Mouse (Mus musculus) ES-E14 (cell line): ENCODE measurements around the gene Cactin. TPM values are rescaled to one million over a fixed set of nuclear protein-coding genes. Genes with fewer than 3 reads are reported as not detected.

ENCODE experiments used
- DNase-seq: peaks from one replicate; pipeline ENCODE4 v3.0.0-alpha.2; 2013; ENCODE audit warnings: low read depth, low spot score
- H3K27ac ChIP-seq: 2 replicates; pipeline ENCODE4 v1.5.1; 2012; ENCODE audit warnings: low read depth, mild to moderate bottlenecking, low read length, moderate library complexity, mixed read lengths; ENCODE audit not compliant: poor library complexity, insufficient read depth, severe bottlenecking
- H3K36me3 ChIP-seq: 2 replicates; pipeline ENCODE4 v1.6.1; 2012; ENCODE audit warnings: mild to moderate bottlenecking, low read length, moderate library complexity, mixed read lengths; ENCODE audit not compliant: control insufficient read depth, poor library complexity, insufficient read depth, severe bottlenecking
- H3K4me1 ChIP-seq, 2 experiments: fragments of 150-350 bp in 1 of 2; sonication (generic) in 1 of 2; 2 replicates each; pipeline ENCODE4 v1.6.1; 2012; ENCODE audit warnings: low read length in 2 of 2, mild to moderate bottlenecking in 1 of 2, mixed read lengths in 1 of 2; ENCODE audit not compliant: control insufficient read depth in 2 of 2, insufficient read depth in 2 of 2, poor library complexity in 1 of 2
- H3K4me3 ChIP-seq, 2 experiments: fragments of 150-350 bp in 1 of 2; sonication (generic) in 1 of 2; 2 replicates each; pipeline ENCODE4 v1.5.1; 2012; ENCODE audit warnings: low read length in 2 of 2, low read depth in 1 of 2, mild to moderate bottlenecking in 1 of 2, mixed read lengths in 1 of 2; ENCODE audit not compliant: insufficient read depth in 1 of 2, poor library complexity in 1 of 2, severe bottlenecking in 1 of 2
- H3K9ac ChIP-seq: 2 replicates; pipeline ENCODE4 v1.6.1; 2012; ENCODE audit warnings: low read depth, mild to moderate bottlenecking, low read length, mixed read lengths; ENCODE audit not compliant: poor library complexity, insufficient read depth, severe bottlenecking
- H3K9me3 ChIP-seq: fragments of 150-350 bp; sonication (generic); 2 replicates; pipeline ENCODE4 v1.6.1; 2012; ENCODE audit warnings: low read depth, mild to moderate bottlenecking, low read length; ENCODE audit not compliant: control insufficient read depth, insufficient read depth
- CHD2 ChIP-seq: IDR thresholded peaks from 2 replicates; pipeline ENCODE4 v1.6.1; 2014; ENCODE audit warnings: mild to moderate bottlenecking, low read depth, low read length, inconsistent platforms
- HCFC1 ChIP-seq: IDR thresholded peaks from 2 replicates; pipeline ENCODE4 v1.6.1; 2012; ENCODE audit warnings: low read length, inconsistent platforms, borderline replicate concordance; ENCODE audit not compliant: insufficient read depth
- MAFK ChIP-seq: IDR thresholded peaks from 2 replicates; pipeline ENCODE4 v1.6.1; 2014; ENCODE audit warnings: mild to moderate bottlenecking, low read depth, low read length, inconsistent platforms; ENCODE audit not compliant: insufficient read depth
- ZC3H11A ChIP-seq: IDR thresholded peaks from 2 replicates; pipeline ENCODE4 v1.6.1; 2012; ENCODE audit warnings: low read depth, mild to moderate bottlenecking, inconsistent platforms, low read length, borderline replicate concordance
- ZNF384 ChIP-seq: IDR thresholded peaks from 2 replicates; pipeline ENCODE4 v1.6.1; 2012; ENCODE audit warnings: low read depth, low read length, inconsistent platforms
- in situ Hi-C, 2 experiments: fragments of 600-800 bp; cut with MboI; formaldehyde crosslinking; loops; one replicate each; pipeline ENCODE4 v1.15.1; 2025; ENCODE audit warnings: low sequenced_read_pairs in 2 of 2, inconsistent platforms in 1 of 2; ENCODE audit not compliant: unreplicated experiment in 2 of 2
- total RNA-seq: library from RNA; depleted of rRNA; stranded (reverse); fragments of 300-350 nt; gene quantifications from 2 replicates; pipeline ENCODE4 v1.2.3, GENCODE M21; 2012

Cactin gene
- total RNA-seq, 1 experiment = 54.9 TPM

GRCm38 (mm10) chr10:81354738-81355477, 34.0 kb downstream of the Cactin start:
- Histone ChIP-seq H3K9ac (peak overlapping the region; percentile 34; the same call in 1 of the 2 replicates), H3K4me1 (peaks cover 11 to 26% of the 10 kb centered on the region in 2 experiments; a peak in 3 of 4 replicates), H3K36me3 (peaks cover 1% of the 10 kb centered on the region; the same call in 1 of the 2 replicates), H3K9me3 (no peaks in the 10 kb centered on the region), H3K27ac (peak overlapping the region; percentile 94), H3K4me3 (no peak overlapping the region; a peak in 1 of 4 replicates)
- peak; percentile 89 for TF ChIP-seq MAFK
- no peak for TF ChIP-seq ZNF384
- TF ChIP-seq ZC3H11A = no peak
- no peak for DNase-seq
- in situ Hi-C loops = no loop called here

GRCm38 (mm10) chr10:81355533-81355932, 34.6 kb downstream of the Cactin start:
- no peak for DNase-seq
- H3K4me1 ChIP-seq = peaks cover 13 to 29% of the 10 kb centered on the region in 2 experiments; a peak in 3 of 4 replicates
- H3K27ac ChIP-seq = peak overlapping the region; percentile 94; the same call in 1 of the 2 replicates
- peak overlapping the region; percentile 15; the same call in 1 of the 2 replicates for H3K9ac ChIP-seq
- TF ChIP-seq HCFC1 (no peak), ZNF384 (no peak), CHD2 (no peak), MAFK (no peak), ZC3H11A (no peak)
- no peaks in the 10 kb centered on the region for H3K9me3 ChIP-seq
- in situ Hi-C loops = no loop called here
- H3K4me3 ChIP-seq = no peak overlapping the region
- peaks cover 5% of the 10 kb centered on the region; the same call in 1 of the 2 replicates for H3K36me3 ChIP-seq

DNA sequence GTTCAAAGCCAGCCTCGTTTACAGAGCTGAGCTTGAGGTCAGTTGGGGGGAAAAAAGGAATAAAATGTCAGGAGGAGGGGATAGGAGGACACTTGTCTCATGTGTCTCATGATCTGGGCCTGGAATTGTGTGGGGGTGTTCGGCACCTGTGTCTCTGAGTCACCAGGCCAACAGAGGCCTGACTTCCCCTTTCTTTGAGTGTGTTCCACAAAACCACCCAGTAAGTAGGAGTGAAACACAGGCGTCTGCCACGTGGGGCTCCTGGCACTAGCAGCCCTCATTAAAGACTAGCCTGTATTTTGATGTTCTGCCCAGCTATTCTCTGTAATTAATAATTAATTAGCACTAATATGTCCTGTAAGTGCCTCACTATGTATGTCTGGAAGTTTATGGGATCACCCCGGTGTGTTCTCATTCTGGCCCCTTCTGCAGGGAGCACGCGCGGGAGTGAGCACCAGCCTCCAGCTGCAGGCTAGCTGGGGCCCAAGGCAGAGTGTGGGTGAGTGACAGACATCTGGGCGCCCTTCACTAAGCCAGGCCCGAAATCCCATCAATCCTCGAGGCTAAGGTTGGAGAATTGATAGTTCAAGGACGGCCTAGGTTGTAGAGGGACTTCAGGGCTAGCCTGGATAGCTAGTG, 35.6 kb downstream of the Cactin start:
- Histone ChIP-seq H3K4me3 (peak overlapping the region; percentile 77 to 79), H3K36me3 (peaks cover 11% of the 10 kb centered on the region; the same call in 1 of the 2 replicates), H3K27ac (peak overlapping the region; percentile 94), H3K4me1 (peaks cover 15 to 37% of the 10 kb centered on the region in 2 experiments; a peak in 3 of 4 replicates), H3K9ac (peak overlapping the region; percentile 53), H3K9me3 (no peaks in the 10 kb centered on the region)
- DNase-seq = no peak
- in situ Hi-C loops = no loop called here
- TF ChIP-seq ZC3H11A (no peak), HCFC1 (no peak)

DNA sequence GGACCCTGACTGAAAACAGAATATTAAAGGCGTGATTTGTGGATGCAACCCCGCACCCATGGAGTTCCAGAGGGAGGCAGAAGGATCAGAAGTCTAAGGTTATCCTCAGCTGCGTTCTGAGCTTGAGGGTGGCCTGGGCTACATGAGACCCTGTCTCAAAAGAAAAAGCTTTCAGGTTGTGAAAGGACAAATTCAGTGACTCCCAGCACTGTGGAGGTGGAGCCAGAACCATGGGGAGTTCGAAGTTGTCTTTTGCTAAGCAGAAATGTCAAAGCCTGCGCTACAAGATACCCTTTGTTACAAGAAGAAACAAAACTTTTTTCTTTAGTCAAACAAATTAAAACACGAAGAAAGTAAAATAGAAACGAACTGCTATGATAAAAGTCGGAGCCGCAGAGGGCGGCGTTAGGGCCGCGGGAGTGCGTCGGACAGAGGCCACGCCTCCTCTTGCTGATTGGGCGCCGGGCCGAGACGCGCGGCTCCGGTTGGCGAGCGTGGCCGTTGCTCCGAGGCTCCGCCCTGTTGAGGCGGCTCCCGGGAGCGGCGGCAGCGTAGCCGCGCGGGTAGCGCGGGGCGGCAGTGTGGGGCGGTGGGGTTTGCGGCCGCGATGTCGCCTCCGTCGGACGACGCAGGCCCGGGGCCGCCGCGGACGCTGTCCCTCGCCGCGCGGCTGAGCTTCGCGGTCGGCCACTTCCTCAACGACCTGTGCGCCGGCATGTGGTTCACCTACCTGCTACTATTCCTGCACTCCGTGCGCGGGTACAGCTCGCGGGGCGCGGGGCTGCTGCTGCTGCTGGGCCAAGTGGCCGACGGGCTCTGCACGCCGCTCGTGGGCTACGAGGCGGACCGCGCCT, 36.3 kb downstream of the Cactin start, which contains the start of gene Mfsd12:
TSS of gene Mfsd12 (plus strand) at position 501 of the 854 bp plus-strand sequence.
- Histone ChIP-seq H3K4me3 (peak within 1 kb of the TSS; percentile 77 to 79), H3K36me3 (peaks cover 16% of the 10 kb centered on the region; the same call in 1 of the 2 replicates), H3K9me3 (no peaks in the 10 kb centered on the region), H3K27ac (peak within 1 kb of the TSS; percentile 36), H3K4me1 (peaks cover 15 to 41% of the 10 kb centered on the region in 2 experiments; a peak in 3 of 4 replicates), H3K9ac (peak within 1 kb of the TSS; percentile 83)
- TF ChIP-seq ZNF384 (no peak), HCFC1 (no peak), CHD2 (no peak), ZC3H11A (no peak), MAFK (no peak)
- DNase-seq = no peak
- in situ Hi-C loops = no loop called here
